Mouse (Mus musculus) testis, postnatal 10 days (tissue): ENCODE measurements at regions not wholly inside any gene's neighbourhood (a gene's known extent, or its start where the extent isn't known, plus 50 kb on each side); places are given as distances from the start of the nearest gene placed in this dataset.

ENCODE experiments used
- DNase-seq: peaks from one replicate; pipeline ENCODE4 v3.0.0; 2021; ENCODE audit warnings: low spot score

GRCm38 (mm10) chr6:143768115-143768514 lies 601.1 kb downstream of the Etnk1 start:
- no peak for DNase-seq
